Mouse (Mus musculus) intestine, postnatal 0 days (tissue): ENCODE results near the gene Sipa1l2. TPM values are rescaled to one million over a fixed set of nuclear protein-coding genes. Genes with fewer than 3 reads are reported as not detected.

Experiments used
- ATAC-seq: fragments of 200-750 bp; cut with Nextera tagmentation; 2 replicates; pipeline ENCODE4 v1.8.0; 2017; ENCODE audit warnings: mild to moderate bottlenecking, moderate TSS enrichment, moderate library complexity
- H3K27ac ChIP-seq: fragments of 300-500 bp; sonication (generic); 2 replicates; pipeline ENCODE4 v1.5.1; 2014; ENCODE audit warnings: mild to moderate bottlenecking, low read depth, low read length, moderate library complexity
- H3K27me3 ChIP-seq: fragments of 300-500 bp; sonication (generic); replicated peaks from 2 replicates; pipeline ENCODE4 v1.6.1; 2014; ENCODE audit warnings: low read length, mixed read lengths; ENCODE audit not compliant: control insufficient read depth, insufficient read depth
- H3K36me3 ChIP-seq: fragments of 300-500 bp; sonication (generic); 2 replicates; pipeline ENCODE4 v1.6.1; 2014; ENCODE audit warnings: mild to moderate bottlenecking, moderate library complexity; ENCODE audit not compliant: control insufficient read depth, insufficient read depth
- H3K4me1 ChIP-seq: fragments of 300-500 bp; sonication (generic); replicated peaks from 2 replicates; pipeline ENCODE4 v1.6.1; 2014; ENCODE audit warnings: antibody characterized with exemption, low read length, mixed read lengths; ENCODE audit not compliant: control insufficient read depth, insufficient read depth
- H3K4me2 ChIP-seq: fragments of 300-500 bp; sonication (generic); replicated peaks from 2 replicates; pipeline ENCODE4 v1.6.1; 2014; ENCODE audit warnings: low read depth, mild to moderate bottlenecking, moderate library complexity
- H3K4me3 ChIP-seq: fragments of 300-500 bp; sonication (generic); 2 replicates; pipeline ENCODE4 v1.5.1; 2014; ENCODE audit warnings: low read depth, low read length
- H3K9ac ChIP-seq: fragments of 300-500 bp; sonication (generic); 2 replicates; pipeline ENCODE4 v1.6.1; 2014; ENCODE audit warnings: mild to moderate bottlenecking, low read depth, low read length
- H3K9me3 ChIP-seq: fragments of 300-500 bp; sonication (generic); 2 replicates; pipeline ENCODE4 v1.6.1; 2016; ENCODE audit warnings: mixed run types; ENCODE audit not compliant: control insufficient read depth
- CTCF ChIP-seq: sonication (generic); IDR thresholded peaks from 2 replicates; pipeline ENCODE4 v1.5.1; 2016; ENCODE audit warnings: low read depth, mild to moderate bottlenecking, control low read depth, antibody characterized with exemption, moderate library complexity
- WGBS: fragments of 180-500 bp; shearing (Covaris S2); extraction: QIAGEN DNeasy Blood & Tissue Kit; methylation state at CpG from one replicate; pipeline ENCODE4 v1.1.7; 2014; 5-methylcytosine and 5-hydroxymethylcytosine counted together
- polyA plus RNA-seq: library from polyadenylated mRNA; unstranded; fragments of >200 nt; fragmentation: Nextera tagmentation; extraction: Ambion mirVana; gene quantifications from 2 replicates; pipeline ENCODE4 v1.2.1, GENCODE M21; 2015

Sipa1l2 gene
- polyA plus RNA-seq, 1 experiment from 2014 or later: 4.5 TPM

GRCm38 (mm10) chr8:125518951-125519350 lies 50.7 kb downstream of the Sipa1l2 start:
- ATAC-seq: no peak

GRCm38 (mm10) chr8:125518301-125518700 lies 51.3 kb downstream of the Sipa1l2 start:
- Histone ChIP-seq H3K4me2 (no peak overlapping the region), H3K9ac (no peak overlapping the region), H3K9me3 (no peaks in the 10 kb centered on the region), H3K4me1 (peaks cover 4% of the 10 kb centered on the region; the same call in 1 of the 2 replicates), H3K4me3 (no peak overlapping the region), H3K27ac (0 out of 2 replicates have a peak overlapping the region, but pooled peaks have one; percentile 35), H3K36me3 (no peaks in the 10 kb centered on the region), H3K27me3 (no peaks in the 10 kb centered on the region)
- no peak for TF ChIP-seq CTCF
- 69% methylated on average over 6 of the region's 6 CpGs for WGBS
- ATAC-seq: no peak

More at GRCm38 (mm10) chr8:125518951-125519350, 50.7 kb downstream of the Sipa1l2 start:
- H3K27me3 ChIP-seq: no peaks in the 10 kb centered on the region
- no peak overlapping the region for H3K9ac ChIP-seq
- peaks cover 4% of the 10 kb centered on the region; the same call in 1 of the 2 replicates for H3K4me1 ChIP-seq
- WGBS: 78% methylated on average over 4 of the region's 4 CpGs
- no peak for TF ChIP-seq CTCF
- no peaks in the 10 kb centered on the region for H3K36me3 ChIP-seq
- H3K4me3 ChIP-seq: no peak overlapping the region
- 0 out of 2 replicates have a peak overlapping the region, but pooled peaks have one; percentile 35 for H3K27ac ChIP-seq
- H3K9me3 ChIP-seq: no peaks in the 10 kb centered on the region
- no peak overlapping the region for H3K4me2 ChIP-seq

- no peak for ATAC-seq
- Histone ChIP-seq H3K36me3 (no peaks in the 10 kb centered on the region), H3K9me3 (no peaks in the 10 kb centered on the region), H3K4me1 (peaks cover 4% of the 10 kb centered on the region; the same call in 1 of the 2 replicates), H3K9ac (no peak overlapping the region), H3K27me3 (no peaks in the 10 kb centered on the region), H3K4me2 (no peak overlapping the region), H3K4me3 (no peak overlapping the region), H3K27ac (no peak overlapping the region)
- 62% methylated on average over 8 of the region's 8 CpGs for WGBS
- no peak for TF ChIP-seq CTCF
Measured at GRCm38 (mm10) chr8:125517397-125517796, 52.2 kb downstream of the Sipa1l2 start.

GRCm38 (mm10) chr8:125516115-125516905 lies 53.3 kb downstream of the Sipa1l2 start:
- H3K4me3 ChIP-seq: no peak overlapping the region
- 68% methylated on average over 6 of the region's 6 CpGs for WGBS
- no peaks in the 10 kb centered on the region for H3K9me3 ChIP-seq
- no peak for ATAC-seq
- H3K4me1 ChIP-seq: peaks cover 5% of the 10 kb centered on the region; the same call in 1 of the 2 replicates
- no peak overlapping the region for H3K4me2 ChIP-seq
- no peak overlapping the region for H3K27ac ChIP-seq
- TF ChIP-seq CTCF: no peak
- no peaks in the 10 kb centered on the region for H3K36me3 ChIP-seq
- no peak overlapping the region for H3K9ac ChIP-seq
- H3K27me3 ChIP-seq: no peaks in the 10 kb centered on the region

- H3K9ac ChIP-seq: no peak overlapping the region
- no peaks in the 10 kb centered on the region for H3K9me3 ChIP-seq
- no peaks in the 10 kb centered on the region for H3K27me3 ChIP-seq
- ATAC-seq: no peak
- H3K27ac ChIP-seq: no peak overlapping the region
- 65% methylated on average over 8 of the region's 8 CpGs for WGBS
- TF ChIP-seq CTCF: no peak
- 0 out of 2 replicates have a peak, but pooled peaks cover 2% of the 10 kb centered on the region for H3K36me3 ChIP-seq
- no peak overlapping the region for H3K4me2 ChIP-seq
- H3K4me3 ChIP-seq: no peak overlapping the region
- H3K4me1 ChIP-seq: peaks cover 6% of the 10 kb centered on the region; the same call in 1 of the 2 replicates
Measured at GRCm38 (mm10) chr8:125515665-125516064, 53.9 kb downstream of the Sipa1l2 start.

GRCm38 (mm10) chr8:125513935-125514334 lies 55.7 kb downstream of the Sipa1l2 start:
- H3K27ac ChIP-seq: no peak overlapping the region
- no peak for TF ChIP-seq CTCF
- no peaks in the 10 kb centered on the region for H3K9me3 ChIP-seq
- no peak overlapping the region for H3K4me3 ChIP-seq
- 0 out of 2 replicates have a peak, but pooled peaks have one; percentile 35 for ATAC-seq
- H3K4me2 ChIP-seq: no peak overlapping the region
- peaks cover 6% of the 10 kb centered on the region; the same call in 1 of the 2 replicates for H3K4me1 ChIP-seq
- WGBS: 32% methylated on average over 5 of the region's 5 CpGs
- no peak overlapping the region for H3K9ac ChIP-seq
- 0 out of 2 replicates have a peak, but pooled peaks cover 3% of the 10 kb centered on the region for H3K36me3 ChIP-seq
- no peaks in the 10 kb centered on the region for H3K27me3 ChIP-seq
